Mouse (Mus musculus) hindbrain, postnatal 0 days (tissue): ENCODE measurements at regions not wholly inside any gene's neighbourhood (a gene's known extent, or its start where the extent isn't known, plus 50 kb on each side); places are given as distances from the start of the nearest gene placed in this dataset.

Experiments
- ATAC-seq: fragments of 200-750 bp; cut with Nextera tagmentation; 2 replicates; pipeline ENCODE4 v1.8.0; 2017; ENCODE audit warnings: mild to moderate bottlenecking, moderate TSS enrichment, moderate library complexity
- DNase-seq: peaks from one replicate; pipeline ENCODE4 v3.0.0-alpha.2; 2015; ENCODE audit warnings: low spot score
- H3K27ac ChIP-seq: fragments of 300-500 bp; sonication (generic); 2 replicates; pipeline ENCODE4 v1.5.1; 2014; ENCODE audit warnings: mild to moderate bottlenecking
- H3K27me3 ChIP-seq: fragments of 300-500 bp; sonication (generic); 2 replicates; pipeline ENCODE4 v1.6.1; 2014; ENCODE audit warnings: low read length, mixed read lengths; ENCODE audit not compliant: insufficient read depth
- H3K36me3 ChIP-seq: fragments of 300-500 bp; sonication (generic); 2 replicates; pipeline ENCODE4 v1.6.1; 2014; ENCODE audit warnings: low read length, mixed read lengths; ENCODE audit not compliant: insufficient read depth
- H3K4me1 ChIP-seq: fragments of 300-500 bp; sonication (generic); 2 replicates; pipeline ENCODE4 v1.6.1; 2014; ENCODE audit warnings: antibody characterized with exemption, low read length, mixed read lengths; ENCODE audit not compliant: insufficient read depth
- H3K4me2 ChIP-seq: fragments of 300-500 bp; sonication (generic); 2 replicates; pipeline ENCODE4 v1.6.1; 2014; ENCODE audit warnings: low read depth, mild to moderate bottlenecking, low read length, moderate library complexity, mixed read lengths
- H3K4me3 ChIP-seq: fragments of 300-500 bp; sonication (generic); 2 replicates; pipeline ENCODE4 v1.5.1; 2014; ENCODE audit warnings: low read length
- H3K9ac ChIP-seq: fragments of 300-500 bp; sonication (generic); replicated peaks from 2 replicates; pipeline ENCODE4 v1.6.1; 2014; ENCODE audit warnings: mild to moderate bottlenecking, low read length, moderate library complexity, mixed read lengths
- H3K9me3 ChIP-seq: fragments of 300-500 bp; sonication (generic); 2 replicates; pipeline ENCODE4 v1.6.1; 2016; ENCODE audit warnings: low read length, mixed read lengths
- CTCF ChIP-seq: IDR thresholded peaks from 2 replicates; pipeline ENCODE4 v1.5.1; 2016; ENCODE audit warnings: antibody characterized with exemption, control low read depth, low read depth
- WGBS: fragments of 180-500 bp; shearing (Covaris S2); extraction: QIAGEN DNeasy Blood & Tissue Kit; methylation state at CpG from one replicate; pipeline ENCODE4 v1.1.7; 2014; 5-methylcytosine and 5-hydroxymethylcytosine counted together

GRCm38 (mm10) chr5:64577424-64577823 is 225.8 kb upstream of the Klf3 start:
- DNase-seq (no peak), ATAC-seq (no peak)
- 84% methylated on average over 7 of the region's 7 CpGs for WGBS
- TF ChIP-seq CTCF = no peak
- Histone ChIP-seq H3K27me3 (no peaks in the 10 kb centered on the region), H3K27ac (no peak overlapping the region), H3K4me3 (no peak overlapping the region), H3K4me2 (no peak overlapping the region), H3K4me1 (peaks cover 7% of the 10 kb centered on the region), H3K9ac (no peak overlapping the region), H3K36me3 (no peaks in the 10 kb centered on the region), H3K9me3 (no peaks in the 10 kb centered on the region)

GRCm38 (mm10) chr5:64578536-64578935 is 224.7 kb upstream of the Klf3 start:
- H3K4me3 ChIP-seq = no peak overlapping the region
- H3K9ac ChIP-seq = no peak overlapping the region
- 93% methylated on average over 6 of the region's 6 CpGs for WGBS
- no peaks in the 10 kb centered on the region for H3K9me3 ChIP-seq
- H3K27me3 ChIP-seq = no peaks in the 10 kb centered on the region
- no peak for TF ChIP-seq CTCF
- H3K4me2 ChIP-seq = no peak overlapping the region
- peaks cover 7% of the 10 kb centered on the region for H3K4me1 ChIP-seq
- ATAC-seq = no peak
- no peak for DNase-seq
- H3K27ac ChIP-seq = no peak overlapping the region
- H3K36me3 ChIP-seq = no peaks in the 10 kb centered on the region

- WGBS = 50% methylated on average over 5 of the region's 5 CpGs
- TF ChIP-seq CTCF = no peak
Observed at GRCm38 (mm10) chr5:64579086-64579485, 224.1 kb upstream of the Klf3 start.

GRCm38 (mm10) chr5:64579494-64580339 is 223.5 kb upstream of the Klf3 start:
- Histone ChIP-seq H3K9me3 (no peaks in the 10 kb centered on the region), H3K4me1 (peaks cover 7% of the 10 kb centered on the region), H3K9ac (no peak overlapping the region), H3K4me3 (no peak overlapping the region), H3K4me2 (peak overlapping the region; percentile 30), H3K36me3 (no peaks in the 10 kb centered on the region), H3K27me3 (no peaks in the 10 kb centered on the region), H3K27ac (no peak overlapping the region)
- ATAC-seq = peak; percentile 38; the same call in 1 of the 2 replicates
- DNase-seq = no peak
- 10% methylated on average over 14 of the region's 14 CpGs for WGBS
- no peak for TF ChIP-seq CTCF

More at GRCm38 (mm10) chr5:64579086-64579485, 224.1 kb upstream of the Klf3 start:
- Histone ChIP-seq H3K4me1 (peaks cover 7% of the 10 kb centered on the region), H3K4me3 (no peak overlapping the region), H3K9ac (no peak overlapping the region), H3K9me3 (no peaks in the 10 kb centered on the region), H3K27me3 (no peaks in the 10 kb centered on the region), H3K36me3 (no peaks in the 10 kb centered on the region), H3K27ac (no peak overlapping the region), H3K4me2 (no peak overlapping the region)
- no peak for ATAC-seq
- DNase-seq = no peak

GRCm38 (mm10) chr5:64580340-64580723 is 222.9 kb upstream of the Klf3 start:
- no peak for TF ChIP-seq CTCF
- Histone ChIP-seq H3K9me3 (no peaks in the 10 kb centered on the region), H3K4me2 (no peak overlapping the region), H3K4me3 (no peak overlapping the region), H3K36me3 (no peaks in the 10 kb centered on the region), H3K9ac (no peak overlapping the region), H3K27ac (no peak overlapping the region), H3K4me1 (peaks cover 7% of the 10 kb centered on the region), H3K27me3 (no peaks in the 10 kb centered on the region)
- no peak for DNase-seq
- ATAC-seq = no peak
- WGBS = 78% methylated on average over 3 of the region's 3 CpGs

- no peaks in the 10 kb centered on the region for H3K36me3 ChIP-seq
- DNase-seq (no peak), ATAC-seq (no peak)
- WGBS = 92% methylated on average over 6 of the region's 6 CpGs
- no peak overlapping the region for H3K4me2 ChIP-seq
- H3K4me1 ChIP-seq = peaks cover 7% of the 10 kb centered on the region
- H3K27ac ChIP-seq = no peak overlapping the region
- H3K4me3 ChIP-seq = no peak overlapping the region
- no peaks in the 10 kb centered on the region for H3K9me3 ChIP-seq
- no peak overlapping the region for H3K9ac ChIP-seq
- no peaks in the 10 kb centered on the region for H3K27me3 ChIP-seq
- TF ChIP-seq CTCF = no peak
Observed at GRCm38 (mm10) chr5:64580786-64581445, 222.3 kb upstream of the Klf3 start.

- ATAC-seq (no peak), DNase-seq (no peak)
- no peaks in the 10 kb centered on the region for H3K27me3 ChIP-seq
- H3K4me2 ChIP-seq = no peak overlapping the region
- peaks cover 7% of the 10 kb centered on the region for H3K4me1 ChIP-seq
- peak; percentile 20; the same call in 1 of the 2 replicates for TF ChIP-seq CTCF
- WGBS = 56% methylated on average over 8 of the region's 8 CpGs
- H3K9ac ChIP-seq = no peak overlapping the region
- no peak overlapping the region for H3K4me3 ChIP-seq
- H3K36me3 ChIP-seq = no peaks in the 10 kb centered on the region
- H3K9me3 ChIP-seq = no peaks in the 10 kb centered on the region
- H3K27ac ChIP-seq = no peak overlapping the region
Observed at GRCm38 (mm10) chr5:64581461-64581860, 221.7 kb upstream of the Klf3 start.
